Mouse (Mus musculus): ENCODE data around the gene Rps6kl1.

- TF ChIP-seq CTCF (IDR thresholded peaks at IDR 0.05; ENCODE audit: low read depth) = no peak
- TF ChIP-seq EP300 (IDR thresholded peaks at IDR 0.05; ENCODE audit: low read depth) = no peak
Measured at GRCm38 (mm10) chr12:85196191-85196590, 45.1 kb upstream of the Rps6kl1 start.
